9 mouse cellular contexts compared by ENCODE assay signal in genomic region chr19:31663437-31664158, GRCm38 (mm10).
A peak's percentile ranks its signal among the peaks of the same experiment; 100 is the strongest.
DNase-seq lines count a peak whose midpoint lies in the region; ATAC-seq and TF ChIP-seq lines count a peak whose summit lies in the region.
"Had no signal": no experiment of that assay in that cellular context is flagged by ENCODE, and none has a peak within 500 bp of the region (broad histone marks: within the 10 kb centered on the region; RNA-seq: fewer than 3 reads in every experiment).

No protein-coding gene starts in this region.

- no peaks in the 10 kb centered on the region for H3K36me3 ChIP-seq in ES-E14 (ENCODE audit: control insufficient read depth, insufficient read depth, low read length, poor library complexity, severe bottlenecking)
- no peaks in the 10 kb centered on the region for H3K36me3 ChIP-seq in forebrain, embryonic 10.5 days (replicated peaks)
- no peaks in the 10 kb centered on the region for H3K36me3 ChIP-seq in intestine, embryonic 14.5 days (ENCODE audit: control insufficient read depth, insufficient read depth, low read length)
- H3K36me3 ChIP-seq in liver, embryonic 12.5 days: no peaks in the 10 kb centered on the region

- peak overlapping the region; percentile 70 for H3K27ac ChIP-seq in gastrocnemius, adult 2 months
- H3K27ac ChIP-seq in ES-E14 (ENCODE audit: insufficient read depth, low read depth, low read length, poor library complexity, severe bottlenecking): no peak overlapping the region
- H3K27ac ChIP-seq in forebrain, embryonic 10.5 days: peak overlapping the region; percentile 87
- peak overlapping the region; percentile 82 for H3K27ac ChIP-seq in intestine, embryonic 14.5 days (ENCODE audit: low read depth)
- no peak overlapping the region for H3K27ac ChIP-seq in liver, embryonic 12.5 days

- H3K4me1 ChIP-seq in ES-E14 (ENCODE audit: control insufficient read depth in 2 of 2, insufficient read depth in 2 of 2, low read length in 2 of 2, poor library complexity in 1 of 2): no peaks in the 10 kb centered on the region
- peaks cover 22% of the 10 kb centered on the region for H3K4me1 ChIP-seq in forebrain, embryonic 10.5 days
- H3K4me1 ChIP-seq in intestine, embryonic 14.5 days (replicated peaks; ENCODE audit: control insufficient read depth, insufficient read depth, low read length): peaks cover 7% of the 10 kb centered on the region; the same call in 1 of the 2 replicates
- H3K4me1 ChIP-seq in liver, embryonic 12.5 days: 0 out of 2 replicates have a peak, but pooled peaks cover 6% of the 10 kb centered on the region

- 4% methylated on average over 39 of the region's 39 CpGs for WGBS in forebrain, embryonic 10.5 days
- 5% methylated on average over 39 of the region's 39 CpGs for WGBS in intestine, embryonic 14.5 days
- WGBS in liver, embryonic 12.5 days (ENCODE audit: insufficient replicate concordance): 15% methylated on average over 39 of the region's 39 CpGs

- H3K27me3 ChIP-seq in forebrain, embryonic 10.5 days (ENCODE audit: poor library complexity, severe bottlenecking): peaks cover 29% of the 10 kb centered on the region
- no peaks in the 10 kb centered on the region for H3K27me3 ChIP-seq in intestine, embryonic 14.5 days (replicated peaks; ENCODE audit: control insufficient read depth, insufficient read depth, low read length)
- H3K27me3 ChIP-seq in liver, embryonic 12.5 days (replicated peaks): peaks cover 31% of the 10 kb centered on the region

- no peak for TF ChIP-seq CTCF in gastrocnemius, adult 2 months (IDR thresholded peaks at IDR 0.05)

- peak overlapping the region; percentile 77 for H3K4me2 ChIP-seq in intestine, embryonic 14.5 days (ENCODE audit: low read length)
- H3K4me2 ChIP-seq in liver, embryonic 12.5 days: peak overlapping the region; percentile 75

- in situ Hi-C loops in ES-E14 (cut with MboI; ENCODE audit: low sequenced_read_pairs in 2 of 2, unreplicated experiment in 2 of 2): no loop called here

- peak; percentile 22 for DNase-seq in gastrocnemius, adult 2 months
- DNase-seq in gastrocnemius, adult 8-10 months (ENCODE audit: low spot score in 2 of 2): no peak
- peak; percentile 6 for DNase-seq in ES-E14 (ENCODE audit: low read depth, low spot score)
- peak; percentile 66 for DNase-seq in forebrain, embryonic 10.5 days (ENCODE audit: extremely low spot score, low spot score)
- DNase-seq in intestine, embryonic 14.5 days (ENCODE audit: low spot score): no peak
- DNase-seq in retina, postnatal 1 day: peak; percentile 79
- no peak for DNase-seq in spleen, postnatal 10 days (ENCODE audit: low spot score in 2 of 2)

- no peaks in the 10 kb centered on the region for H3K9me3 ChIP-seq in ES-E14 (ENCODE audit: control insufficient read depth, insufficient read depth, low read depth, low read length)
- H3K9me3 ChIP-seq in forebrain, embryonic 10.5 days: no peaks in the 10 kb centered on the region
- no peaks in the 10 kb centered on the region for H3K9me3 ChIP-seq in intestine, embryonic 14.5 days (ENCODE audit: control insufficient read depth, low read length)
- no peaks in the 10 kb centered on the region for H3K9me3 ChIP-seq in liver, embryonic 12.5 days (replicated peaks)
- H3K9me3 ChIP-seq: G1E had no signal

- intact Hi-C loops in gastrocnemius, adult 2 months (cut with DNase I): no loop called here

- ATAC-seq in intestine, embryonic 14.5 days (replicated peaks; ENCODE audit: low FRiP score, low TSS enrichment, low read depth): peak; percentile 59; the same call in 1 of the 2 replicates
- ATAC-seq in liver, embryonic 12.5 days: no peak

- peak overlapping the region; percentile 82 for H3K4me3 ChIP-seq in gastrocnemius, adult 2 months
- H3K4me3 ChIP-seq in ES-E14 (ENCODE audit: insufficient read depth in 1 of 2, low read depth in 1 of 2, low read length in 2 of 2, poor library complexity in 1 of 2, severe bottlenecking in 1 of 2): peak overlapping the region; percentile 66 to 75
- H3K4me3 ChIP-seq in forebrain, embryonic 10.5 days: peak overlapping the region; percentile 74
- H3K4me3 ChIP-seq in intestine, embryonic 14.5 days (ENCODE audit: low read depth, low read length): peak overlapping the region; percentile 57
- H3K4me3 ChIP-seq in liver, embryonic 12.5 days: peak overlapping the region; percentile 55

- peak overlapping the region; percentile 19; the same call in 1 of the 2 replicates for H3K9ac ChIP-seq in ES-E14 (ENCODE audit: insufficient read depth, low read depth, low read length, poor library complexity, severe bottlenecking)
- H3K9ac ChIP-seq in intestine, embryonic 14.5 days (ENCODE audit: low read length): peak overlapping the region; percentile 62
- H3K9ac ChIP-seq in liver, embryonic 12.5 days: no peak overlapping the region; the same call in 1 of the 2 replicates

TF ChIP-seq in ES-E14, 5 proteins besides CTCF, POLR2A, EP300 and RAD21:
- TF ChIP-seq ZC3H11A (IDR thresholded peaks at IDR 0.05; ENCODE audit: borderline replicate concordance, low read depth, low read length) (no peak), ZNF384 (IDR thresholded peaks at IDR 0.05; ENCODE audit: low read depth, low read length) (no peak), CHD2 (IDR thresholded peaks at IDR 0.05; ENCODE audit: low read depth, low read length) (no peak), MAFK (IDR thresholded peaks at IDR 0.05; ENCODE audit: insufficient read depth, low read depth, low read length) (no peak), HCFC1 (IDR thresholded peaks at IDR 0.05; ENCODE audit: borderline replicate concordance, insufficient read depth, low read length) (no peak)
TF ChIP-seq in ES-E14: peak in this region for 0.

Comparison
In these comparisons a context has a peak if more than half of its experiments do, and no peak if none do; other contexts are left out.
1. DNase-seq: peak in gastrocnemius, adult 2 months (single experiment), ES-E14 (single experiment), forebrain, embryonic 10.5 days (single experiment) and retina, postnatal 1 day (single experiment); none in gastrocnemius, adult 8-10 months (0 of 2), intestine, embryonic 14.5 days (single experiment) and spleen, postnatal 10 days (0 of 2).
2. H3K27ac ChIP-seq: peak in gastrocnemius, adult 2 months (single experiment), forebrain, embryonic 10.5 days (single experiment) and intestine, embryonic 14.5 days (single experiment); none in ES-E14 (single experiment) and liver, embryonic 12.5 days (single experiment).
3. Peak in every context shown above with its lines, with median percentiles within 50 percentile points of each other: H3K4me3 ChIP-seq.